Mouse (Mus musculus) heart, embryonic 15.5 days (tissue): ENCODE results near the gene Hist1h2ba. TPM values are rescaled to one million over a fixed set of nuclear protein-coding genes. Genes with fewer than 3 reads are reported as not detected.

Experiments
- ATAC-seq: fragments of 200-750 bp; cut with Nextera tagmentation; replicated peaks from 2 replicates; pipeline ENCODE4 v1.8.0; 2017; ENCODE audit warnings: low read depth, moderate TSS enrichment; ENCODE audit not compliant: insufficient number of reproducible peaks, insufficient read depth, low FRiP score
- H3K27ac ChIP-seq: fragments of 300-500 bp; sonication (generic); 2 replicates; pipeline ENCODE4 v1.5.1; 2015; ENCODE audit warnings: mild to moderate bottlenecking, inconsistent platforms
- H3K27me3 ChIP-seq: fragments of 300-500 bp; sonication (generic); 2 replicates; pipeline ENCODE4 v1.6.1; 2015; ENCODE audit warnings: inconsistent platforms
- H3K36me3 ChIP-seq: fragments of 300-500 bp; sonication (generic); 2 replicates; pipeline ENCODE4 v1.6.1; 2015; ENCODE audit warnings: mild to moderate bottlenecking, inconsistent platforms
- H3K4me1 ChIP-seq: fragments of 300-500 bp; sonication (generic); replicated peaks from 2 replicates; pipeline ENCODE4 v1.6.1; 2015; ENCODE audit warnings: inconsistent platforms
- H3K4me2 ChIP-seq: fragments of 300-500 bp; sonication (generic); 2 replicates; pipeline ENCODE4 v1.6.1; 2015; ENCODE audit warnings: inconsistent platforms, mild to moderate bottlenecking, moderate library complexity
- H3K4me3 ChIP-seq: fragments of 300-500 bp; sonication (generic); 2 replicates; pipeline ENCODE4 v1.5.1; 2015; ENCODE audit warnings: mild to moderate bottlenecking, inconsistent platforms
- H3K9ac ChIP-seq: fragments of 300-500 bp; sonication (generic); 2 replicates; pipeline ENCODE4 v1.6.1; 2015; ENCODE audit warnings: mild to moderate bottlenecking, inconsistent platforms
- H3K9me3 ChIP-seq: fragments of 300-500 bp; sonication (generic); replicated peaks from 2 replicates; pipeline ENCODE4 v1.6.1; 2016; ENCODE audit warnings: inconsistent platforms
- WGBS: fragments of 180-500 bp; shearing (Covaris S2); methylation state at CpG from one replicate; pipeline ENCODE4 v1.1.7; 2015; ENCODE audit warnings: mixed read lengths; 5-methylcytosine and 5-hydroxymethylcytosine counted together
- polyA plus RNA-seq: library from polyadenylated mRNA; unstranded; fragments of >200 nt; fragmentation: Nextera tagmentation; extraction: Ambion mirVana; gene quantifications from 2 replicates; pipeline ENCODE4 v1.2.1, GENCODE M21; 2015

The Hist1h2ba gene
- polyA plus RNA-seq = not detected in 2 replicates

DNA sequence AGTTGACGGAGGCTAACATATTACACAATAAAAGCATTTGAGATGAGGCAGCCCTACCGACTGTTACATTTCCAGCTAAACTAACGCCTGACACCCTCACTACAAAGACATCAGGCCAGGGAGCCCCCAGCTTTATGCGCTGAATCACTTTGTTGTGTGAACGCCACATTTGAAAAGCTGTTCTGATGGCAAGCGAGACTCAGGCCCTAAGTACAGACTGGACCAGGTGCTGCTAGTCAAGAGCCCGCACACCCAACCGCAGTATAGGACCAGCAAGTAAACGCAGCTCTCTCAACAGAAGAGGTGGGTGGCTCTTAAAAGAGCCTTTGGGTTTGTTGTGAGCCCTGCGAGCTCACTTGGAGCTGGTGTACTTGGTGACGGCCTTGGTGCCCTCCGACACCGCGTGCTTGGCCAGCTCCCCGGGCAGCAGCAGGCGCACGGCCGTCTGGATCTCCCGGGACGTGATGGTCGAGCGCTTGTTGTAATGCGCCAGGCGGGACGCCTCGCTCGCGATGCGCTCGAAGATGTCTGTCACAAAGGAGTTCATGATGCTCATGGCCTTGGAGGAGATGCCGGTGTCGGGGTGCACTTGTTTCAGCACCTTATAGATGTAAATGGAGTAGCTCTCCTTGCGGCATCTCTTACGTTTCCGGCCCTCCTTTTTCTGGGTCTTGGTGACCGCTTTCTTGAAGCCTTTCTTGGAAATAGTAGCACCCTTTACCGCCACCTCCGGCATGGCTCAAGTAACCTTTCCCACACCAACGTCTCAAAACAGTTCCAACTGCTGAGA lies at the start of gene Hist1h2ba:
Gene Hist1h2ba (minus strand): TSS at position 736 of the 790 bp plus-strand sequence.
- no peaks in the 10 kb centered on the region for H3K4me1 ChIP-seq
- no peaks in the 10 kb centered on the region for H3K9me3 ChIP-seq
- H3K27ac ChIP-seq = no peak within 1 kb of the TSS
- peaks cover 2% of the 10 kb centered on the region; the same call in 1 of the 2 replicates for H3K27me3 ChIP-seq
- H3K4me3 ChIP-seq = no peak within 1 kb of the TSS
- H3K4me2 ChIP-seq = no peak within 1 kb of the TSS
- 89% methylated on average over 39 of the region's 39 CpGs for WGBS
- no peaks in the 10 kb centered on the region for H3K36me3 ChIP-seq
- H3K9ac ChIP-seq = no peak within 1 kb of the TSS
- ATAC-seq = no peak

GRCm38 (mm10) chr13:23972271-23972670 lies 38.3 kb upstream of the Hist1h2ba start:
- Histone ChIP-seq H3K27me3 (no peaks in the 10 kb centered on the region), H3K9me3 (no peaks in the 10 kb centered on the region), H3K4me1 (no peaks in the 10 kb centered on the region), H3K4me2 (no peak overlapping the region), H3K36me3 (no peaks in the 10 kb centered on the region), H3K9ac (no peak overlapping the region), H3K27ac (no peak overlapping the region), H3K4me3 (no peak overlapping the region)
- ATAC-seq = no peak
- 46% methylated on average over 5 of the region's 5 CpGs for WGBS

- Histone ChIP-seq H3K36me3 (no peaks in the 10 kb centered on the region), H3K4me3 (no peak overlapping the region), H3K9ac (no peak overlapping the region), H3K4me1 (no peaks in the 10 kb centered on the region), H3K27me3 (no peaks in the 10 kb centered on the region), H3K4me2 (no peak overlapping the region), H3K27ac (no peak overlapping the region), H3K9me3 (no peaks in the 10 kb centered on the region)
- 55% methylated on average over 2 of the region's 2 CpGs for WGBS
- no peak for ATAC-seq
These were observed 37.9 kb upstream of the Hist1h2ba start for GRCm38 (mm10) chr13:23971870-23972269.

DNA sequence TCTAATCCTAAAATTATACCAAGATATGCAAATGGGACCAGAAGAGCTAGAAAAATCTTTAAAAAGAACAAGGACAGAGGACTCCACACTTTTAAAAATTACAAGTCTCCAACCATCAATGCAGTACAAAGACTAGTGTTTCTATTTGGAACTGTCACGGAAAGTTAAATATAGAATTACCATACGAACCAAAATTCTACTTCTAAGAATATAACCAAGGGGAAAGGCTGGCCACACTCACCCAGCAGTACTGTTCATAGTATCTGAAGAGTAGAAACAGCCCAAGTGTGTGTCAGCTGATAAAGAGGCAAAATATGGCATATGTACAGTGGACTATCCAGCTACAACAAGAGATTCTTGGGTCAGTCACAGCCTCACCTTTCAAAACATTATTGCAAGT lies 31.0 kb upstream of the Hist1h2ba start:
- Histone ChIP-seq H3K9me3 (no peaks in the 10 kb centered on the region), H3K36me3 (no peaks in the 10 kb centered on the region), H3K4me1 (no peaks in the 10 kb centered on the region), H3K27ac (no peak overlapping the region), H3K27me3 (no peaks in the 10 kb centered on the region), H3K9ac (no peak overlapping the region), H3K4me3 (no peak overlapping the region), H3K4me2 (no peak overlapping the region)
- ATAC-seq = no peak
- 52% methylated on average over 2 of the region's 2 CpGs for WGBS

DNA sequence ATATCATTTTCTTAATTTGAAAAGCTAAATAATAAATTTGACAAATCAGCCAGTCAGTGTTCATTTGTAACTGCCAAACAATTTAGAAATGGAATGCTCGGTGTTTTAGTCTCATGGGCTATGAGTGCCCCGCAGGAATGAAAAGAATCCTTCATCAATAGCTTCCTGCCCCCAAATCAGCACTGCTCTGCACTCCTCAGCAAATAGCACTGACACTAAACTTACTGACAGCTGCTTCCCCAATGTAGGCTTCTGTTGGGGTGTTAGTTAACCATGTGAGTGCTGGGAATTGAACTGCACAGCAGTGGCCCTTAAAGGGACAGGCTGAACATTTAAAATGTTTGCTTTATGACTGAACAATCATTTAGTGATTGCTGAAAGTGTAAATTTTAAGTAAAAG lies 25.8 kb upstream of the Hist1h2ba start:
- H3K27ac ChIP-seq = no peak overlapping the region
- H3K9me3 ChIP-seq = no peaks in the 10 kb centered on the region
- H3K36me3 ChIP-seq = no peaks in the 10 kb centered on the region
- H3K4me1 ChIP-seq = no peaks in the 10 kb centered on the region
- H3K4me2 ChIP-seq = no peak overlapping the region
- no peak for ATAC-seq
- no peak overlapping the region for H3K9ac ChIP-seq
- no peaks in the 10 kb centered on the region for H3K27me3 ChIP-seq
- 13% methylated on average over 2 of the region's 2 CpGs for WGBS
- H3K4me3 ChIP-seq = no peak overlapping the region

GRCm38 (mm10) chr13:23950928-23951327 lies 17.0 kb upstream of the Hist1h2ba start:
- Histone ChIP-seq H3K9me3 (no peaks in the 10 kb centered on the region), H3K27me3 (no peaks in the 10 kb centered on the region), H3K36me3 (no peaks in the 10 kb centered on the region), H3K4me3 (no peak overlapping the region), H3K4me1 (no peaks in the 10 kb centered on the region), H3K9ac (no peak overlapping the region), H3K27ac (no peak overlapping the region), H3K4me2 (no peak overlapping the region)
- 46% methylated on average over 3 of the region's 3 CpGs for WGBS
- ATAC-seq = no peak

DNA sequence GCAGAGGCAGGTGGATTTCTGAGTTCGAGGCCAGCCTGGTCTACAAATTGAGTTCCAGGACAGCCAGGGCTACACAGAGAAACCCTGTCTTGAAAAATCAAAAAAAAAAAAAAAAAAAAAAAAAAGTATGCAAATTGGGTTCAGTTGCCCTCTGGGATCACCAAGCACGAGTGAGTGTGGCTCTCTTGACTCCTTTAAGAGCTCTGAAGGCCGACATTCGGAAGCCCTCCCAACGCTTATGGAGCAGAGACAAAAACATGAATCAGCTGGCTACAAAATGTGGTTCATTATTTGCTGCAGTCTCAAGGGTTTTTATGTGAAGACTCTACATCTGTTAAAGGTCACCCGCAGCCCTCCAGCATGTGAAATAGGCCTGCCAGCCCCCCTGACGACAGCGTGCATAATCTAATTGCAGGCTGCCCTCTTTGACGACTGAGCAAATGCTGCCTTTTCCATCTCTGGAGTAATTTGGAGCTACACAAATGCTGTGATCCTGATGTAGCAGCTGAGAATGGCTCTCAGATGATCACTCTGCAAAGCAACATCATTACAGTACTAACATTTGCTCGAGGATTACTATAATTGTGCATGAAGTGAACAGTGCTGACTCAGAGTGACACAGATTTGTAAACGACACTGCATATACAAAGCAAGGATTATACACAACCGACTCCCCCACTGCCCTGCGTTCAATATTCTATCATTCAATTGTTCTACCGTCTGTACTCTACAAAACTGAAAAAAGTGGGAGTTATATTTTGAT lies 15.7 kb upstream of the Hist1h2ba start:
- H3K4me1 ChIP-seq = no peaks in the 10 kb centered on the region
- no peak overlapping the region for H3K4me3 ChIP-seq
- no peak overlapping the region for H3K4me2 ChIP-seq
- 69% methylated on average over 14 of the region's 14 CpGs for WGBS
- H3K27me3 ChIP-seq = no peaks in the 10 kb centered on the region
- ATAC-seq = no peak
- no peaks in the 10 kb centered on the region for H3K9me3 ChIP-seq
- no peak overlapping the region for H3K9ac ChIP-seq
- H3K36me3 ChIP-seq = no peaks in the 10 kb centered on the region
- H3K27ac ChIP-seq = no peak overlapping the region

GRCm38 (mm10) chr13:23946254-23946653 lies 12.3 kb upstream of the Hist1h2ba start:
- H3K9me3 ChIP-seq = no peaks in the 10 kb centered on the region
- no peak overlapping the region for H3K27ac ChIP-seq
- ATAC-seq = no peak
- no peak overlapping the region for H3K9ac ChIP-seq
- WGBS = 59% methylated on average over 2 of the region's 2 CpGs
- no peaks in the 10 kb centered on the region for H3K36me3 ChIP-seq
- H3K27me3 ChIP-seq = no peaks in the 10 kb centered on the region; the same call in 1 of the 2 replicates
- H3K4me3 ChIP-seq = no peak overlapping the region
- H3K4me2 ChIP-seq = no peak overlapping the region
- no peaks in the 10 kb centered on the region for H3K4me1 ChIP-seq

GRCm38 (mm10) chr13:23942861-23943260 lies 8.9 kb upstream of the Hist1h2ba start:
- H3K4me3 ChIP-seq = no peak overlapping the region
- WGBS = 47% methylated on average over 2 of the region's 2 CpGs
- no peak for ATAC-seq

DNA sequence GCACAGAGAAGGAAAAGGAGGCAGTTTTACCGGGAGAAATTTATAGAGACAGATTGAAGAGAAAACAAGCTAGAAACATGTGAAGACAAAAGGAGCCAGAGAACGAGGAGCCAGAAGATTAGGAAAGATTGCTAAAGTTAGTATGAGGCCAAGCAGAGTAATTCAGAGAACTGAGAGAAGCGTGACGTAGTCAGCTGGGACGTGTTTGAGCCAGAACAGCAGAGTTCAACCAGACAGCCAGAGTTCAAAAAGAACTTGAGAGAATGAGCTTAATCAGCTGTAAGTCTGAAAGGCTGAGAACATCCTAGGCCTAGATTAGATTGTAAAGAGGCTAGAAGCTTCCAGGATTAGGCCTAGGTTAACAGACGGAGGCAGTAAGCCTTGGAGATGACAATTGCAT lies 6.3 kb upstream of the Hist1h2ba start:
- Histone ChIP-seq H3K36me3 (no peaks in the 10 kb centered on the region), H3K4me2 (no peak overlapping the region), H3K9ac (no peak overlapping the region), H3K9me3 (no peaks in the 10 kb centered on the region), H3K27me3 (no peaks in the 10 kb centered on the region; the same call in 1 of the 2 replicates), H3K4me3 (no peak overlapping the region), H3K4me1 (no peaks in the 10 kb centered on the region), H3K27ac (no peak overlapping the region)
- no peak for ATAC-seq
- 40% methylated on average over 6 of the region's 6 CpGs for WGBS

More at GRCm38 (mm10) chr13:23942861-23943260, 8.9 kb upstream of the Hist1h2ba start:
- Histone ChIP-seq H3K4me1 (no peaks in the 10 kb centered on the region), H3K36me3 (no peaks in the 10 kb centered on the region), H3K27me3 (no peaks in the 10 kb centered on the region; the same call in 1 of the 2 replicates), H3K9me3 (no peaks in the 10 kb centered on the region), H3K4me2 (no peak overlapping the region), H3K9ac (no peak overlapping the region), H3K27ac (no peak overlapping the region)

GRCm38 (mm10) chr13:23938699-23939098 lies 4.7 kb upstream of the Hist1h2ba start:
- H3K4me1 ChIP-seq = no peaks in the 10 kb centered on the region
- H3K4me3 ChIP-seq = no peak overlapping the region
- no peak overlapping the region for H3K27ac ChIP-seq
- ATAC-seq = no peak
- no peak overlapping the region for H3K4me2 ChIP-seq
- no peaks in the 10 kb centered on the region for H3K36me3 ChIP-seq
- no peaks in the 10 kb centered on the region; the same call in 1 of the 2 replicates for H3K27me3 ChIP-seq
- no peaks in the 10 kb centered on the region for H3K9me3 ChIP-seq
- no peak overlapping the region for H3K9ac ChIP-seq
- 79% methylated on average over 1 of the region's 1 CpGs for WGBS
